Mouse (Mus musculus) CH12.LX (cell line): ENCODE data around the gene Slc35b4.

Source experiments
- E2F4 ChIP-seq: IDR thresholded peaks from 2 replicates; pipeline ENCODE4 v1.6.1; 2011; ENCODE audit warnings: low read depth, low read length, improper control_type of control experiment; ENCODE audit not compliant: insufficient replicate concordance
- MAZ ChIP-seq: IDR thresholded peaks from 2 replicates; pipeline ENCODE4 v1.6.1; 2012; ENCODE audit warnings: low read depth, mild to moderate bottlenecking, inconsistent platforms, low read length, improper control_type of control experiment, moderate library complexity
- NELFE ChIP-seq: IDR thresholded peaks from 2 replicates; pipeline ENCODE4 v1.6.1; 2011; ENCODE audit warnings: low read depth, low read length, improper control_type of control experiment
- POLR2A ChIP-seq: IDR thresholded peaks from 2 replicates; pipeline ENCODE4 v1.6.1; 2011; ENCODE audit warnings: low read depth, mild to moderate bottlenecking, improper control_type of control experiment, low read length
- TCF12 ChIP-seq: IDR thresholded peaks from 2 replicates; pipeline ENCODE4 v1.6.1; 2014; ENCODE audit warnings: low read depth, mild to moderate bottlenecking, inconsistent platforms, low read length, improper control_type of control experiment
- ZKSCAN1 ChIP-seq: IDR thresholded peaks from 2 replicates; pipeline ENCODE4 v1.6.1; 2012; ENCODE audit warnings: low read depth, inconsistent platforms, low read length, improper control_type of control experiment, borderline replicate concordance

- no peak for TF ChIP-seq ZKSCAN1
- TF ChIP-seq NELFE = no peak
- no peak for TF ChIP-seq E2F4
- no peak for TF ChIP-seq MAZ
- TF ChIP-seq POLR2A = no peak
- no peak for TF ChIP-seq TCF12
Measured at GRCm38 (mm10) chr6:34179911-34180310, 3.0 kb upstream of the Slc35b4 start.
